Mouse (Mus musculus): ENCODE results near the gene Vps13a. TPM values are rescaled to one million over a fixed set of nuclear protein-coding genes. Genes with fewer than 3 reads are reported as not detected.
"Not testable (repeated sequence)": the region's sequence is repeated elsewhere in the genome, so short reads cannot be mapped to it uniquely, and the experiment has no call there.

Gene Vps13a
- polyA plus RNA-seq, 1 experiment from 2014 or later: 7.6 TPM

DNA sequence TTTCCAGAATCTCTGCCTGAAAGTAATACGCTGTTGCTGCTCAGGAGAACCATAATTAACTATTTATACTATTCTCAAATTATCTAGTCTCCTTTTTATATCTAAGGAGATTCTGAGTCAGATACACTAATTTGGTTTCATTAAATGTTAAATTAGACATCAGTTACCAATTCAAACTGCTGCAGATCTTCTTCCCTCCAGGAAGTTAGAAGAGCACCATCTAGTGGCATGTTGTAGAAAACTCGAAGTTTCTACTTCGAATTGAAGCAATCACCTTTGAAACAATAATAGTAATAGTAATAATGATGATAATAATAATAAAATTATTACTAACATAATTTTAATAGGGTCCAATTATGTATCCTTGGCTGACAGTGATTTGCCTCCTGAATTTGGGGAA lies 4.1 kb upstream of the Vps13a start:
- H3K9ac ChIP-seq: no peak overlapping the region
- no peaks in the 10 kb centered on the region for H3K9me3 ChIP-seq
- no peaks in the 10 kb centered on the region for H3K36me3 ChIP-seq
- peaks cover 10% of the 10 kb centered on the region; the same call in 1 of the 2 replicates for H3K27me3 ChIP-seq
- peaks cover 8% of the 10 kb centered on the region for H3K4me1 ChIP-seq
- H3K4me3 ChIP-seq: no peak overlapping the region
- H3K4me2 ChIP-seq: no peak overlapping the region
- H3K27ac ChIP-seq: no peak overlapping the region
- no peak for ATAC-seq (ENCODE audit: insufficient number of reproducible peaks, low FRiP score, low TSS enrichment, low read depth)
- WGBS: 24% methylated on average over 3 of the region's 3 CpGs

- H3K36me3 ChIP-seq: no peaks in the 10 kb centered on the region
- H3K9ac ChIP-seq: no peak overlapping the region
- WGBS: 11% methylated on average over 10 of the region's 10 CpGs
- H3K9me3 ChIP-seq: no peaks in the 10 kb centered on the region
- H3K4me1 ChIP-seq: peaks cover 9% of the 10 kb centered on the region
- peak overlapping the region; percentile 95 for H3K4me2 ChIP-seq
- H3K4me3 ChIP-seq: peak overlapping the region; percentile 68
- H3K27me3 ChIP-seq: peaks cover 10% of the 10 kb centered on the region; the same call in 1 of the 2 replicates
- no peak overlapping the region for H3K27ac ChIP-seq
- no peak for ATAC-seq (ENCODE audit: insufficient number of reproducible peaks, low FRiP score, low TSS enrichment, low read depth)
Observed at GRCm38 (mm10) chr19:16781406-16782019, 780 bp upstream of the Vps13a start.

DNA sequence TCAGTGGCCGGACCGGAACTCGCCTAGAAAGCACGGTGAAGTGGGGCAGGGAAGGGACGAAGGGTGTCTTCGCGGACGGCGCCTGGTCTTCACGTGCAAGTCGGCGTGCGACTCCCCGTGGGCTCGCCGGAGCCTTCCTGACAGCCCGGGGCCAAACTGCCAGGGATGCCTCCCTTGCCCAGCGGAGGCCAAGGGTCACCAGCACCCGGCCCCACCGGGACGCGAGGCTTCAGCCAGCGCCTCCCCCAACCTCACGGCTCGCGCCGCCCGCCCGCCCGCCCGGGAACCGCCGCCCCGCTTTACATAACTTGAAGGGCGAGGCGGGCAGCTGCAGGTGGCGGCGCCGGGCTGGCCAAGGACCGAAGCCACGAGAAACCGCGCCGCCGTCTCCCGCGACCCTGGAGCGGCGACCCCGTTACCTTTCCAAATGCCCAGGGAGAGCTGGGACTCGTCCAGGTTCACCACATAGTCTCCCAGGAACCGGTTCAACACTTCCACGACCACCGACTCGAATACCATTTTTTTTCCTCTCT lies 416 bp downstream of the Vps13a start:
- peak; percentile 37; the same call in 1 of the 2 replicates for ATAC-seq (ENCODE audit: insufficient number of reproducible peaks, low FRiP score, low TSS enrichment, low read depth)
- Histone ChIP-seq H3K4me2 (peak overlapping the region; percentile 95), H3K4me3 (peak overlapping the region; percentile 68), H3K4me1 (peaks cover 9% of the 10 kb centered on the region), H3K27me3 (peaks cover 10% of the 10 kb centered on the region; the same call in 1 of the 2 replicates), H3K9me3 (no peaks in the 10 kb centered on the region), H3K27ac (no peak overlapping the region), H3K36me3 (no peaks in the 10 kb centered on the region), H3K9ac (peak overlapping the region; percentile 55)
- WGBS: under 1% methylated on average over 54 of the region's 55 CpGs

GRCm38 (mm10) chr19:16779786-16780185 lies 947 bp downstream of the Vps13a start:
- no peaks in the 10 kb centered on the region for H3K9me3 ChIP-seq
- H3K4me1 ChIP-seq: peaks cover 9% of the 10 kb centered on the region
- H3K4me3 ChIP-seq: peak overlapping the region; percentile 68
- H3K27me3 ChIP-seq: peaks cover 10% of the 10 kb centered on the region; the same call in 1 of the 2 replicates
- peak overlapping the region; percentile 55 for H3K9ac ChIP-seq
- peak overlapping the region; percentile 95 for H3K4me2 ChIP-seq
- no peaks in the 10 kb centered on the region for H3K36me3 ChIP-seq
- WGBS: 15% methylated on average over 8 of the region's 8 CpGs
- ATAC-seq (ENCODE audit: insufficient number of reproducible peaks, low FRiP score, low TSS enrichment, low read depth): no peak
- no peak overlapping the region for H3K27ac ChIP-seq

- no peaks in the 10 kb centered on the region for H3K36me3 ChIP-seq
- H3K4me3 ChIP-seq: no peak overlapping the region
- H3K9me3 ChIP-seq: no peaks in the 10 kb centered on the region
- H3K27ac ChIP-seq: no peak overlapping the region
- H3K4me1 ChIP-seq: peaks cover 9% of the 10 kb centered on the region
- 75% methylated on average over 5 of the region's 5 CpGs for WGBS
- H3K9ac ChIP-seq: no peak overlapping the region
- H3K27me3 ChIP-seq: peaks cover 10% of the 10 kb centered on the region; the same call in 1 of the 2 replicates
- H3K4me2 ChIP-seq: no peak overlapping the region
- no peak for ATAC-seq (ENCODE audit: insufficient number of reproducible peaks, low FRiP score, low TSS enrichment, low read depth)
Observed at GRCm38 (mm10) chr19:16779281-16779680, 1.5 kb downstream of the Vps13a start.

GRCm38 (mm10) chr19:16778578-16778977 lies 2.2 kb downstream of the Vps13a start:
- 77% methylated on average over 6 of the region's 6 CpGs for WGBS
- no peak overlapping the region for H3K27ac ChIP-seq
- H3K9me3 ChIP-seq: no peaks in the 10 kb centered on the region

DNA sequence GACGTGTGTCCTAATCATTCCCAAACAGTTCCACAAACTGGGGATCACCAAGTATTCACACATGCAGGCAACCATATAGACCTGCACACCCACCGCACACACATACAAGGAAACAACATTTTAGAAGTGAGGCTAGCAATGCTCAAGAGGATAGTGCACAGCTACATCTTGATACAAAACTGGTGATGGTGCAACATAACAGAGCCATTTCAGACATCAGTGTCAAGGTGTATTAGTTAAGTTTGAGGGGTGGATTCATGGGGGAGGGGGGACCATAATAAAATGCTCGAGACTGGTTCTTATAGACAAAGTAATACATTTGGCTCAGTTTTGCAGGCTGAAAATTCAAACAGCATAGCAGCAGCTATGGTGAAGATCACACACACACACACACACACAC lies 2.8 kb downstream of the Vps13a start:
- no peak overlapping the region for H3K4me2 ChIP-seq
- no peak for ATAC-seq (ENCODE audit: insufficient number of reproducible peaks, low FRiP score, low TSS enrichment, low read depth)
- WGBS: 75% methylated on average over 3 of the region's 3 CpGs
- no peak overlapping the region for H3K27ac ChIP-seq
- H3K9ac ChIP-seq: no peak overlapping the region
- peaks cover 9% of the 10 kb centered on the region for H3K4me1 ChIP-seq
- no peak overlapping the region for H3K4me3 ChIP-seq
- H3K9me3 ChIP-seq: no peaks in the 10 kb centered on the region
- H3K36me3 ChIP-seq: no peaks in the 10 kb centered on the region
- H3K27me3 ChIP-seq: peaks cover 9% of the 10 kb centered on the region; the same call in 1 of the 2 replicates

More at GRCm38 (mm10) chr19:16778578-16778977, 2.2 kb downstream of the Vps13a start:
- H3K4me2 ChIP-seq: no peak overlapping the region
- peaks cover 9% of the 10 kb centered on the region for H3K4me1 ChIP-seq
- no peak for ATAC-seq (ENCODE audit: insufficient number of reproducible peaks, low FRiP score, low TSS enrichment, low read depth)
- no peak overlapping the region for H3K9ac ChIP-seq
- H3K36me3 ChIP-seq: no peaks in the 10 kb centered on the region
- no peak overlapping the region for H3K4me3 ChIP-seq
- peaks cover 10% of the 10 kb centered on the region; the same call in 1 of the 2 replicates for H3K27me3 ChIP-seq

DNA sequence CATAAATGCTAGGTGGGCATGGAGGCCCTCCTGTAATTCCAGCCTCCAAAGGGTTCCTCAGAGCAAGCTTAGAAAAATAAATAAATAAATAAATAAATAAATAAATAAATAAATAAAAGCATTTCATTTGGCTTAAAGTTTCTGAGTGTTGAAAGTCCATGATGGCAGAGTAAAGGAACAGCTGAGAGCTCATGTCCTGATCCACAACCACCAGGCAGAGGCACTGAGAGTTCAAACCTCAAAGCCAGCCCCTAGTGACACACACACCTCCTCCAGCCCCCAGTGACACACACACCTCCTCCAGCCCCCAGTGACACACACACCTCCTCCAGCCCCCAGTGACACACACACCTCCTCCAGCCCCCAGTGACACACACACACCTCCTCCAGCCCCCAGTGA lies 3.3 kb downstream of the Vps13a start:
- not testable (repeated sequence) for H3K36me3 ChIP-seq; H3K4me2 ChIP-seq; H3K9ac ChIP-seq; H3K27me3 ChIP-seq; ATAC-seq (ENCODE audit: insufficient number of reproducible peaks, low FRiP score, low TSS enrichment, low read depth); H3K4me1 ChIP-seq; H3K27ac ChIP-seq; H3K4me3 ChIP-seq; H3K9me3 ChIP-seq

- no peaks in the 10 kb centered on the region for H3K4me1 ChIP-seq
- no peak overlapping the region for H3K27ac ChIP-seq
- no peak for ATAC-seq (ENCODE audit: insufficient number of reproducible peaks, low FRiP score, low TSS enrichment, low read depth)
- H3K36me3 ChIP-seq: no peaks in the 10 kb centered on the region
- no peaks in the 10 kb centered on the region for H3K9me3 ChIP-seq
- no peak overlapping the region for H3K9ac ChIP-seq
- H3K4me3 ChIP-seq: 0 out of 2 replicates have a peak overlapping the region, but pooled peaks have one; percentile 4
- peak overlapping the region; percentile 3; the same call in 1 of the 2 replicates for H3K4me2 ChIP-seq
- no peaks in the 10 kb centered on the region for H3K27me3 ChIP-seq
- 56% methylated on average over 11 of the region's 11 CpGs for WGBS
Observed at GRCm38 (mm10) chr19:16773237-16774016, 7.3 kb downstream of the Vps13a start.

GRCm38 (mm10) chr19:16767407-16767806 lies 13.3 kb downstream of the Vps13a start:
- Histone ChIP-seq H3K9me3 (no peaks in the 10 kb centered on the region), H3K4me1 (no peaks in the 10 kb centered on the region), H3K36me3 (no peaks in the 10 kb centered on the region), H3K27ac (no peak overlapping the region), H3K4me3 (no peak overlapping the region), H3K27me3 (no peaks in the 10 kb centered on the region), H3K9ac (no peak overlapping the region), H3K4me2 (no peak overlapping the region)
- WGBS: 83% methylated on average over 2 of the region's 2 CpGs
- ATAC-seq (ENCODE audit: insufficient number of reproducible peaks, low FRiP score, low TSS enrichment, low read depth): no peak

DNA sequence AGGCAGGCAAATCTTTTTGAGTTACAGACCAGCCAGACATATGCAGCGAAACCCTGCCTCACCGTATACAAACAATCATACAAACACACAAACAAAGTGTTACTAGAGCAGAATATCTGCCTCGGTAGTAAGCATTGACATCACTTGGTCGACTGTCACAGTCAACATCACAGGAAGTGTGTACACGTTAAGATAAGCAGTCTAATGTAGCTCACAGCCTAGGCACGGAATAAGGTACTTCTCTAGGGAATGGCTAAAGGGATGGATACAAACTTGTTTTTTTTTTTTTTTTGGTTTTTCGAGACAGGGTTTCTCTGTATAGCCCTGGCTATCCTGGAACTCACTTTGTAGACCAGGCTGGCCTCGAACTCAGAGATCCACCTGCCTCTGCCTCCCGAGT lies 23.3 kb downstream of the Vps13a start:
- not testable (repeated sequence) for ATAC-seq (ENCODE audit: insufficient number of reproducible peaks, low FRiP score, low TSS enrichment, low read depth); H3K27ac ChIP-seq; H3K27me3 ChIP-seq; H3K4me3 ChIP-seq; H3K9me3 ChIP-seq; H3K4me1 ChIP-seq; H3K9ac ChIP-seq; H3K4me2 ChIP-seq; H3K36me3 ChIP-seq
- 93% methylated on average over 9 of the region's 9 CpGs for WGBS

- Histone ChIP-seq H3K9me3 (no peaks in the 10 kb centered on the region), H3K4me2 (no peak overlapping the region), H3K27me3 (no peaks in the 10 kb centered on the region), H3K27ac (no peak overlapping the region), H3K4me1 (no peaks in the 10 kb centered on the region), H3K9ac (no peak overlapping the region), H3K36me3 (no peaks in the 10 kb centered on the region), H3K4me3 (no peak overlapping the region)
- no peak for ATAC-seq (ENCODE audit: insufficient number of reproducible peaks, low FRiP score, low TSS enrichment, low read depth)
Observed at GRCm38 (mm10) chr19:16755854-16756253, 24.9 kb downstream of the Vps13a start.
